Mouse (Mus musculus): ENCODE measurements around the gene Gp1ba. TPM values are rescaled to one million over a fixed set of nuclear protein-coding genes. Genes with fewer than 3 reads are reported as not detected.

Gene Gp1ba
- polyA plus RNA-seq (2012; rRNA removed): 0.18 and 0.19 TPM in 2 replicates

GRCm38 (mm10) chr11:70638714-70639278 lies at the start of gene Gp1ba:
Gene Gp1ba, plus strand, starts transcription at chr11:70639122.

GRCm38 (mm10) chr11:70615516-70616093 lies 23.3 kb upstream of the Gp1ba start, which contains the start of gene 4930544D05Rik:
Gene 4930544D05Rik, plus strand, starts transcription at chr11:70615848.

DNA sequence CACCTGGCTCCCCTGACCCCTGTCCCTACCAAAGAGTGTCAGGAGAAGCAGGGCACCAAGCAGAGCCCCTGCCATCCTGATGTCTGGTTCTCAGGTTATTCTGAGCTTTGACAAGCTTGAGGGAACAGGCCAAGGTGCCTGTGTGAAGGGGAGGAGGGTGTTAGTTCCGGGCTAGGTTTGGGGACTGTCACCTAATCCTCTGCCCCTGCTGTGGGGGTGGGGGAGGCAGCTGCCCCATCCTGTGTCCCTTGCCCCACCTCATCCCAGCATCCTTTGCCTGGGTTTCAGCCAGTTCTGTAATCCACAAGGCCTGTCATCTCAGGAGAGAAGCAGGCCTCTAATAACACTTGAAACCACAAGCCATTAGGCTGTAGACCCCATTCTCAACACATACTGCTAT lies 19.8 kb upstream of the Gp1ba start, which contains the start of gene Chrne:
Chrne (minus strand) TSS at position 116 of the 400 bp plus-strand sequence.

GRCm38 (mm10) chr11:70646691-70647650 lies 8.0 kb downstream of the Gp1ba start, which contains the start of the genes Rnf167 and Slc25a11:
Gene Rnf167, plus strand, starts transcription at chr11:70647235.
Gene Slc25a11, minus strand, starts transcription at chr11:70647479.

GRCm38 (mm10) chr11:70654198-70654922 lies 15.4 kb downstream of the Gp1ba start, which contains the start of gene Pfn1:
Gene Pfn1, minus strand, starts transcription at chr11:70654644.

DNA sequence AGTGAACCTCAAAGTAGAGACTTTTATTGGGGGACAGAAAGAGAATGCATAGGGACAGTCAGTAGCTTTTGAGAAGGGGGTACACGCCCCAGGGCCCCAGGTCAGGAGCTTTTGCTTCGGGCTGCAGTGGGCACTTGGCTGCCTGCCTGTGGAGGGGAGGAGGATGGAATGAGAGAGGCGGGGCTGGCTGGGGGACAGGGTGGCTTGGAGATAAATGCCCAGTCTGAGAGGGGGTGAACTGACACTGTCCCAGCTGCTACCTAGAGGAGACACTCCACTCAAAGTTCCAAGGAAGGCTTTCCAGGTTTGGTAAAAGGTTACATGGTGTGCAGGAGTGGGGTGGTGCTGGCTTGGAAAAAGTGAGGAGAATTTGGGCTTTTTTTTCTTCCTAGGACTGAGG lies 18.0 kb downstream of the Gp1ba start, which contains the start of gene Eno3:
Eno3 (plus strand) TSS at position 239 of the 400 bp plus-strand sequence.

DNA sequence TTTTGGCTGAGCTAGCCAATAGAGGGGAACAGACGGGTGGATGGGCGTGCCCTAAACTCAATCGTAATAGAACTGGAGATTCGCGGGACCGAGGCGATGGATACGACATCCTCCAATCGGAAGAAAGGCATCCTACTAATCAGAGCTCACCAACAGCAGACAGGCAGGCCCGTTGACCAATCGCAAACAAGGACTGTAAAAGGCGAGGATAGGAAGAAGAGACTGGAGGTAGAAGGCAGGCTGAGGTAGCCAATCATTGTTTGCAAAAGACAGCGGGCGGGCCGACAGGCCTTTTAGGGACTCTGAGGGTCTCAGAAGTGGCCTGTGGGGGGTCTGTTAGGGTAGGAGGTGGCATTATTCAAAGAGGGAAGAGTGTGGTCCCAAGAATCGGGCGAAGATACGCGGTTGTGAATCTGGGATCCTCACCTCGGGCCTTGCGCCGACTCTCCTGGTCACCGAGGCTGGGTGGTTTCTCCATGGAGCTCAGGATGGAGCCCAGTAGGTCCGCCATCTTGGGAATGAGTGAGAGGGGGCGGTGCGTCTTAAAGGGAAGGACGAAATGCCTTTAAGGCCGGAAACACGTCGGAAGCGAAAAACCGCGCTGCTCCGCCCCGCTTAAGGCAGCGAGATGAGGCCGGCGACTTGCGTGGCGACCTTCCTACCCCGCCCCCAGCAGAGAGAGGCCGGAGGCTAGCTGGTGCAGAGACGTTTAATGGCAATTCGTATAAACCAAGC lies 30.0 kb downstream of the Gp1ba start, which contains the start of gene Spag7:
Spag7 (minus strand) TSS at position 646 of the 735 bp plus-strand sequence.

DNA sequence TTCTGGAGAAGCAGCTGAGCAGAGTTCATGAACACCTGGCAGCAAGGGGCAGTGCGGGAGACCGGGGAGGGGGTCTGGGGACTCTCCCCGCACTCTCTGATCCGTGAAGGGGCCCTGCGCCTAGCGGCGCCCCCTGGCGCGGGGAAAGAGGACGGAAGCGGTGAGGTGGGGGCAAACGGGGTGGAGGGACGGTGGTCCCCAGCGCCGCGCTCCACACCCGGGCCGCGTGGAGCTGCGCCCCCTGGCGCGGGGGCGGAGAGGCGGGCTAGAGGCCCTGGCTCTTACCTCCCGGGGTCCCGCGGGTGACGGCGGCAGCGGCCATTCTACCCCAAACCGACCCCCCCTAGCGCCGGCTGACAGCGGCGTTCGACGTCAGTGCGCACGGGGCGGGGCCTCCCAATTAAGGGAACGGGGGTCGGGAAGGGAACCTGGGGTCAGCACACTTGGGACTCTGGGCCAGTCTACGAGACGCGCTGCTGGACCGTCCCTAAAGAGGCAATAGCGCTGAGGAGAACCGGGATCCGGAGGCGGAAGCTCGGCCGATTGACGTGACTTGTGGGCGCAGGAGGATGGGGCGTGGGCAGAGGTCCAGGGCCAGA lies 48.8 kb downstream of the Gp1ba start, which contains the start of gene Camta2:
Camta2 (minus strand) TSS at position 505 of the 599 bp plus-strand sequence.

Other genes with a start within 250 kb of the Gp1ba start
- gene Pelp1, start 229.1 kb upstream of the Gp1ba start, polyA plus RNA-seq (2012; rRNA removed): 32.2 and 32.3 TPM in 2 replicates
- gene Arrb2, start 206.5 kb upstream of the Gp1ba start, polyA plus RNA-seq (2012; rRNA removed): 81.0 and 83.3 TPM in 2 replicates
- 40.6 and 42.1 TPM in 2 replicates for gene Med11, start 187.2 kb upstream of the Gp1ba start, polyA plus RNA-seq (2012; rRNA removed)
- gene Zmynd15, start 179.7 kb upstream of the Gp1ba start, polyA plus RNA-seq (2012; rRNA removed): 1.5 TPM in 2 replicates
- gene Cxcl16, start 179.1 kb upstream of the Gp1ba start, polyA plus RNA-seq (2012; rRNA removed): 3.5 and 5.7 TPM in 2 replicates
- gene Tm4sf5, start 133.9 kb upstream of the Gp1ba start, polyA plus RNA-seq (2012; rRNA removed): 1.5 and 1.7 TPM in 2 replicates
- 0.15 and 0.31 TPM in 2 replicates for gene Vmo1, start 124.5 kb upstream of the Gp1ba start, polyA plus RNA-seq (2012; rRNA removed)
- gene Gltpd2, start 119.9 kb upstream of the Gp1ba start, polyA plus RNA-seq (2012; rRNA removed): 0.09 TPM in 1 of 2 replicates, not detected in the other
- gene Psmb6, start 113.8 kb upstream of the Gp1ba start, polyA plus RNA-seq (2012; rRNA removed): 513 and 515 TPM in 2 replicates
- gene Gm40193, start 106.2 kb upstream of the Gp1ba start, polyA plus RNA-seq (2012; rRNA removed): not detected in 2 replicates
- 16.6 and 22.4 TPM in 2 replicates for gene Pld2, start 99.1 kb upstream of the Gp1ba start, polyA plus RNA-seq (2012; rRNA removed)
- gene Mink1, start 76.2 kb upstream of the Gp1ba start, polyA plus RNA-seq (2012; rRNA removed): 89.5 and 96.5 TPM in 2 replicates
- not detected in 2 replicates for gene 4930544D05Rik, start 23.3 kb upstream of the Gp1ba start, polyA plus RNA-seq (2012; rRNA removed)
- 0.14 and 0.19 TPM in 2 replicates for gene Chrne, start 19.9 kb upstream of the Gp1ba start, polyA plus RNA-seq (2012; rRNA removed)
- 103 and 104 TPM in 2 replicates for gene Rnf167, start 8.1 kb downstream of the Gp1ba start, polyA plus RNA-seq (2012; rRNA removed)
- gene Slc25a11, start 8.4 kb downstream of the Gp1ba start, polyA plus RNA-seq (2012; rRNA removed): 125 and 126 TPM in 2 replicates
- 401 and 499 TPM in 2 replicates for gene Pfn1, start 15.5 kb downstream of the Gp1ba start, polyA plus RNA-seq (2012; rRNA removed)
- 31.2 and 39.5 TPM in 2 replicates for gene Eno3, start 18.1 kb downstream of the Gp1ba start, polyA plus RNA-seq (2012; rRNA removed)
- 75.6 and 96.1 TPM in 2 replicates for gene Spag7, start 30.3 kb downstream of the Gp1ba start, polyA plus RNA-seq (2012; rRNA removed)
- 19.0 and 22.5 TPM in 2 replicates for gene Camta2, start 49.0 kb downstream of the Gp1ba start, polyA plus RNA-seq (2012; rRNA removed)
- gene Inca1, start 61.0 kb downstream of the Gp1ba start, polyA plus RNA-seq (2012; rRNA removed): 0.65 and 0.72 TPM in 2 replicates
- gene Kif1c, start 61.4 kb downstream of the Gp1ba start, polyA plus RNA-seq (2012; rRNA removed): 19.6 and 25.0 TPM in 2 replicates
- 7.2 and 7.3 TPM in 2 replicates for gene Zfp3, start 125.1 kb downstream of the Gp1ba start, polyA plus RNA-seq (2012; rRNA removed)
- 0.38 and 0.48 TPM in 2 replicates for gene Scimp, start 173.5 kb downstream of the Gp1ba start, polyA plus RNA-seq (2012; rRNA removed)
- gene Rabep1, start 205.7 kb downstream of the Gp1ba start, polyA plus RNA-seq (2012; rRNA removed): 24.1 and 24.6 TPM in 2 replicates